Mouse (Mus musculus): ENCODE results near the gene Sorl1. TPM values are rescaled to one million over a fixed set of nuclear protein-coding genes. Genes with fewer than 3 reads are reported as not detected.

Gene Sorl1
- polyA plus RNA-seq, 1 experiment from 2014 or later, result 11.4 TPM

- Histone ChIP-seq H3K4me1 (ENCODE audit: control insufficient read depth, insufficient read depth, low read depth, low read length) (no peaks in the 10 kb centered on the region), H3K27ac (ENCODE audit: low read depth, low read length) (no peak overlapping the region), H3K27me3 (replicated peaks; ENCODE audit: control insufficient read depth, insufficient read depth, low read length) (no peaks in the 10 kb centered on the region), H3K4me3 (ENCODE audit: low read length) (no peak overlapping the region), H3K4me2 (ENCODE audit: low read length) (no peak overlapping the region), H3K36me3 (ENCODE audit: control insufficient read depth, insufficient read depth, low read length) (no peaks in the 10 kb centered on the region), H3K9ac (ENCODE audit: low read depth, low read length) (no peak overlapping the region), H3K9me3 (ENCODE audit: control insufficient read depth, low read length) (no peaks in the 10 kb centered on the region)
- ATAC-seq, result no peak
- WGBS, result 88% methylated on average over 3 of the region's 3 CpGs
Measured at GRCm38 (mm10) chr9:42156566-42156965, 32.5 kb upstream of the Sorl1 start.

GRCm38 (mm10) chr9:42154682-42155081 is 30.6 kb upstream of the Sorl1 start:
- no peak for ATAC-seq
- Histone ChIP-seq H3K27me3 (replicated peaks; ENCODE audit: control insufficient read depth, insufficient read depth, low read length) (no peaks in the 10 kb centered on the region), H3K9me3 (ENCODE audit: control insufficient read depth, low read length) (no peaks in the 10 kb centered on the region), H3K36me3 (ENCODE audit: control insufficient read depth, insufficient read depth, low read length) (no peaks in the 10 kb centered on the region), H3K4me3 (ENCODE audit: low read length) (no peak overlapping the region), H3K4me2 (ENCODE audit: low read length) (no peak overlapping the region), H3K27ac (ENCODE audit: low read depth, low read length) (no peak overlapping the region), H3K4me1 (ENCODE audit: control insufficient read depth, insufficient read depth, low read depth, low read length) (no peaks in the 10 kb centered on the region), H3K9ac (ENCODE audit: low read depth, low read length) (no peak overlapping the region)
- WGBS, result 86% methylated on average over 6 of the region's 6 CpGs

- 82% methylated on average over 6 of the region's 6 CpGs for WGBS
- Histone ChIP-seq H3K4me2 (ENCODE audit: low read length) (no peak overlapping the region), H3K9me3 (ENCODE audit: control insufficient read depth, low read length) (no peaks in the 10 kb centered on the region), H3K27me3 (replicated peaks; ENCODE audit: control insufficient read depth, insufficient read depth, low read length) (no peaks in the 10 kb centered on the region), H3K4me3 (ENCODE audit: low read length) (no peak overlapping the region), H3K9ac (ENCODE audit: low read depth, low read length) (no peak overlapping the region), H3K36me3 (ENCODE audit: control insufficient read depth, insufficient read depth, low read length) (no peaks in the 10 kb centered on the region), H3K27ac (ENCODE audit: low read depth, low read length) (no peak overlapping the region), H3K4me1 (ENCODE audit: control insufficient read depth, insufficient read depth, low read depth, low read length) (no peaks in the 10 kb centered on the region)
- no peak for ATAC-seq
Measured at GRCm38 (mm10) chr9:42148816-42149215, 24.7 kb upstream of the Sorl1 start.

- no peak for ATAC-seq
- Histone ChIP-seq H3K27me3 (replicated peaks; ENCODE audit: control insufficient read depth, insufficient read depth, low read length) (no peaks in the 10 kb centered on the region), H3K27ac (ENCODE audit: low read depth, low read length) (no peak overlapping the region), H3K4me3 (ENCODE audit: low read length) (no peak overlapping the region), H3K9me3 (ENCODE audit: control insufficient read depth, low read length) (no peaks in the 10 kb centered on the region), H3K9ac (ENCODE audit: low read depth, low read length) (no peak overlapping the region), H3K4me2 (ENCODE audit: low read length) (no peak overlapping the region), H3K36me3 (ENCODE audit: control insufficient read depth, insufficient read depth, low read length) (no peaks in the 10 kb centered on the region), H3K4me1 (ENCODE audit: control insufficient read depth, insufficient read depth, low read depth, low read length) (no peaks in the 10 kb centered on the region)
- WGBS, result 71% methylated on average over 4 of the region's 4 CpGs
Measured at GRCm38 (mm10) chr9:42148036-42148435, 23.9 kb upstream of the Sorl1 start.

- Histone ChIP-seq H3K4me1 (ENCODE audit: control insufficient read depth, insufficient read depth, low read depth, low read length) (no peaks in the 10 kb centered on the region), H3K27me3 (replicated peaks; ENCODE audit: control insufficient read depth, insufficient read depth, low read length) (no peaks in the 10 kb centered on the region), H3K4me3 (ENCODE audit: low read length) (no peak overlapping the region), H3K27ac (ENCODE audit: low read depth, low read length) (no peak overlapping the region), H3K9me3 (ENCODE audit: control insufficient read depth, low read length) (no peaks in the 10 kb centered on the region), H3K9ac (ENCODE audit: low read depth, low read length) (no peak overlapping the region), H3K4me2 (ENCODE audit: low read length) (no peak overlapping the region), H3K36me3 (ENCODE audit: control insufficient read depth, insufficient read depth, low read length) (no peaks in the 10 kb centered on the region)
- ATAC-seq, result no peak
- 89% methylated on average over 2 of the region's 2 CpGs for WGBS
Measured at GRCm38 (mm10) chr9:42146463-42146862, 22.4 kb upstream of the Sorl1 start.

- no peaks in the 10 kb centered on the region for H3K4me1 ChIP-seq (ENCODE audit: control insufficient read depth, insufficient read depth, low read depth, low read length)
- H3K4me3 ChIP-seq (ENCODE audit: low read length), result no peak overlapping the region
- H3K9me3 ChIP-seq (ENCODE audit: control insufficient read depth, low read length), result no peaks in the 10 kb centered on the region
- no peak overlapping the region for H3K9ac ChIP-seq (ENCODE audit: low read depth, low read length)
- H3K4me2 ChIP-seq (ENCODE audit: low read length), result no peak overlapping the region
- H3K27me3 ChIP-seq (replicated peaks; ENCODE audit: control insufficient read depth, insufficient read depth, low read length), result no peaks in the 10 kb centered on the region
- ATAC-seq, result no peak
- no peaks in the 10 kb centered on the region for H3K36me3 ChIP-seq (ENCODE audit: control insufficient read depth, insufficient read depth, low read length)
- WGBS, result 79% methylated on average over 6 of the region's 6 CpGs
- H3K27ac ChIP-seq (ENCODE audit: low read depth, low read length), result no peak overlapping the region
Measured at GRCm38 (mm10) chr9:42141549-42142210, 17.6 kb upstream of the Sorl1 start.

GRCm38 (mm10) chr9:42138248-42138858 is 14.3 kb upstream of the Sorl1 start:
- no peaks in the 10 kb centered on the region for H3K4me1 ChIP-seq (ENCODE audit: control insufficient read depth, insufficient read depth, low read depth, low read length)
- no peaks in the 10 kb centered on the region for H3K27me3 ChIP-seq (replicated peaks; ENCODE audit: control insufficient read depth, insufficient read depth, low read length)
- no peak overlapping the region for H3K27ac ChIP-seq (ENCODE audit: low read depth, low read length)
- no peak for ATAC-seq
- no peaks in the 10 kb centered on the region for H3K9me3 ChIP-seq (ENCODE audit: control insufficient read depth, low read length)
- no peak overlapping the region for H3K4me3 ChIP-seq (ENCODE audit: low read length)
- no peak overlapping the region for H3K9ac ChIP-seq (ENCODE audit: low read depth, low read length)
- 88% methylated on average over 4 of the region's 4 CpGs for WGBS
- no peak overlapping the region for H3K4me2 ChIP-seq (ENCODE audit: low read length)
- no peaks in the 10 kb centered on the region for H3K36me3 ChIP-seq (ENCODE audit: control insufficient read depth, insufficient read depth, low read length)

GRCm38 (mm10) chr9:42137578-42137977 is 13.5 kb upstream of the Sorl1 start:
- WGBS, result 88% methylated on average over 5 of the region's 5 CpGs
- Histone ChIP-seq H3K36me3 (ENCODE audit: control insufficient read depth, insufficient read depth, low read length) (no peaks in the 10 kb centered on the region), H3K4me3 (ENCODE audit: low read length) (no peak overlapping the region)

GRCm38 (mm10) chr9:42130793-42131760 is 7.0 kb upstream of the Sorl1 start:
- H3K36me3 ChIP-seq (ENCODE audit: control insufficient read depth, insufficient read depth, low read length), result no peaks in the 10 kb centered on the region
- no peak overlapping the region for H3K27ac ChIP-seq (ENCODE audit: low read depth, low read length)
- no peaks in the 10 kb centered on the region for H3K27me3 ChIP-seq (replicated peaks; ENCODE audit: control insufficient read depth, insufficient read depth, low read length)
- no peaks in the 10 kb centered on the region for H3K9me3 ChIP-seq (ENCODE audit: control insufficient read depth, low read length)
- H3K4me1 ChIP-seq (ENCODE audit: control insufficient read depth, insufficient read depth, low read depth, low read length), result peaks cover 3% of the 10 kb centered on the region
- H3K9ac ChIP-seq (ENCODE audit: low read depth, low read length), result no peak overlapping the region
- no peak overlapping the region for H3K4me2 ChIP-seq (ENCODE audit: low read length)
- no peak overlapping the region for H3K4me3 ChIP-seq (ENCODE audit: low read length)
- 56% methylated on average over 13 of the region's 13 CpGs for WGBS
- ATAC-seq, result peak; percentile 54; the same call in 1 of the 2 replicates

More at GRCm38 (mm10) chr9:42137578-42137977, 13.5 kb upstream of the Sorl1 start:
- Histone ChIP-seq H3K4me2 (ENCODE audit: low read length) (no peak overlapping the region), H3K4me1 (ENCODE audit: control insufficient read depth, insufficient read depth, low read depth, low read length) (no peaks in the 10 kb centered on the region), H3K27me3 (replicated peaks; ENCODE audit: control insufficient read depth, insufficient read depth, low read length) (no peaks in the 10 kb centered on the region), H3K9me3 (ENCODE audit: control insufficient read depth, low read length) (no peaks in the 10 kb centered on the region), H3K27ac (ENCODE audit: low read depth, low read length) (no peak overlapping the region), H3K9ac (ENCODE audit: low read depth, low read length) (no peak overlapping the region)
- no peak for ATAC-seq

All from hindbrain, embryonic 16.5 days (tissue).